Mouse (Mus musculus): ENCODE measurements around the gene Rnf141.
A peak's percentile ranks its signal among the peaks of the same experiment; 100 is the strongest.

The Rnf141 gene

GRCm38 (mm10) chr7:110833024-110833423 lies 11.2 kb downstream of the Rnf141 start:
- no peak for DNase-seq

- DNase-seq = no peak
These were observed 20.0 kb downstream of the Rnf141 start for GRCm38 (mm10) chr7:110823995-110824953.

GRCm38 (mm10) chr7:110823593-110823992 lies 20.7 kb downstream of the Rnf141 start:
- DNase-seq = no peak

GRCm38 (mm10) chr7:110823076-110823475 lies 21.2 kb downstream of the Rnf141 start:
- no peak for DNase-seq

GRCm38 (mm10) chr7:110822055-110822454 lies 22.2 kb downstream of the Rnf141 start:
- DNase-seq = no peak

- DNase-seq = no peak
These were observed 22.6 kb downstream of the Rnf141 start for GRCm38 (mm10) chr7:110821653-110822052.

- no peak for DNase-seq
These were observed 23.2 kb downstream of the Rnf141 start for GRCm38 (mm10) chr7:110821068-110821467.

GRCm38 (mm10) chr7:110818787-110819350 lies 25.4 kb downstream of the Rnf141 start:
- DNase-seq = no peak

- no peak for DNase-seq
These were observed 26.1 kb downstream of the Rnf141 start for GRCm38 (mm10) chr7:110818206-110818605.

- DNase-seq = no peak
These were observed 28.2 kb downstream of the Rnf141 start for GRCm38 (mm10) chr7:110816037-110816436.

- no peak for DNase-seq
These were observed 30.3 kb downstream of the Rnf141 start for GRCm38 (mm10) chr7:110813983-110814382.

GRCm38 (mm10) chr7:110811529-110811928 lies 32.7 kb downstream of the Rnf141 start:
- DNase-seq = no peak

GRCm38 (mm10) chr7:110810995-110811394 lies 33.3 kb downstream of the Rnf141 start:
- no peak for DNase-seq

- no peak for DNase-seq
These were observed 34.4 kb downstream of the Rnf141 start for GRCm38 (mm10) chr7:110809585-110810557.

- DNase-seq = no peak
These were observed 35.3 kb downstream of the Rnf141 start for GRCm38 (mm10) chr7:110808962-110809361.

- no peak for DNase-seq
These were observed 36.7 kb downstream of the Rnf141 start for GRCm38 (mm10) chr7:110807460-110808030.

GRCm38 (mm10) chr7:110804266-110804665 lies 40.0 kb downstream of the Rnf141 start:
- no peak for DNase-seq

GRCm38 (mm10) chr7:110803131-110803530 lies 41.1 kb downstream of the Rnf141 start:
- no peak for DNase-seq

GRCm38 (mm10) chr7:110801028-110801427 lies 43.2 kb downstream of the Rnf141 start:
- DNase-seq = peak; percentile 30 to 46

GRCm38 (mm10) chr7:110797722-110798409 lies 46.4 kb downstream of the Rnf141 start:
- no peak for DNase-seq

GRCm38 (mm10) chr7:110796367-110797051 lies 47.7 kb downstream of the Rnf141 start:
- DNase-seq = peak; percentile 32 to 64
